Mouse (Mus musculus): ENCODE measurements around the gene Exoc3l4. TPM values are rescaled to one million over a fixed set of nuclear protein-coding genes. Genes with fewer than 3 reads are reported as not detected.
A peak's percentile ranks its signal among the peaks of the same experiment; 100 is the strongest.

The Exoc3l4 gene
- total RNA-seq, 2 experiments from 2014 or later, result 4.5 to 6.3 TPM

GRCm38 (mm10) chr12:111385883-111386641 is 30.8 kb upstream of the Exoc3l4 start:
- DNase-seq (ENCODE audit: low spot score in 2 of 2), result no peak
- Histone ChIP-seq H3K27ac (no peak overlapping the region), H3K4me3 (no peak overlapping the region)
- no peak for TF ChIP-seq CTCF (conservative IDR thresholded peaks at IDR 0.05)

DNA sequence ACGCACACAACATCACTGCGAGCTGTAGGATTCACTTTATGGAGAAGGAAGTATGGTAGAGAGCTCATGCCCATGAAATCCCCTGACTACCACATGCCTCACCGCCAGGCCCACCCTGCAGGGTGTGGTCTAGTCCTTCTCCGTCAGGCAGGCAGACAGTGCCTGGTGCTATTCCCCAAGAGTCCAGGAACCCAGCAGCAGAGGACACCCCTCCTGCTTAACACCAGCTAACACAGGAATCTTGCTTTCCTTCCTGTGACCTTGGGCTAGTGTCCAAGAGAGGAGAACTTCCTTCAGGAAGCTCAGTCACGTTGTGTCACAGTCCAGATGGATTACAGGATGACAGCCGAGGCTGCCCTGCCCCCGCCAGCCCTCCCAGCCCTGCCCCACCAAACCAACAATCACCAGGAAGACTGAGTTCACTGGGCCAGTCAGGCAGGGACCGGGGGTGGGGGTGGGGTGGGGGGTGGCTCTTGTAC is 30.1 kb upstream of the Exoc3l4 start:
- no peak for TF ChIP-seq CTCF (conservative IDR thresholded peaks at IDR 0.05)
- no peak for DNase-seq (ENCODE audit: low spot score in 2 of 2)
- H3K27ac ChIP-seq, result no peak overlapping the region
- H3K4me3 ChIP-seq, result no peak overlapping the region

- no peak for DNase-seq (ENCODE audit: low spot score in 2 of 2)
- no peak for TF ChIP-seq CTCF (conservative IDR thresholded peaks at IDR 0.05)
- Histone ChIP-seq H3K4me3 (no peak overlapping the region), H3K27ac (no peak overlapping the region)
These were observed 29.7 kb upstream of the Exoc3l4 start for GRCm38 (mm10) chr12:111387146-111387545.

DNA sequence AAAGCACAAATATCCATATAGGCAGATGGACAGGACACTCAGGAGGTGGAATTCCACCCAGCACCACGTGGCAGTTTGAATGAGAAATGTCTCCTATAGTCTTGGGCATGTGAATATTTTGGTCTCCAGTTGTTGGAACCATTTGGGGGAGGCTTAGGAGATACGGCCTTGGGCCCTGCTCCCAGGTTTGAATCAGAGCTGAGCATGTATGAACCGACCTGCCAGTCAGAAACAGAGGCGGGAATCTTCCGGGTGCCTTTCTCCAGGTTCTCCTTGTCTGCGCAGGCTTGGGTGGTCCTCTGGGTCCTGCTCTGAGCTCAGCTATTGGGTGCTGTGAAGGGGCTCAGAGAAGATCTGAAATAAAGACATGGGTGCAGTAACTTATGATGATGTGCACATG is 22.8 kb upstream of the Exoc3l4 start:
- no peak for DNase-seq (ENCODE audit: low spot score in 2 of 2)
- TF ChIP-seq CTCF (conservative IDR thresholded peaks at IDR 0.05), result no peak
- H3K4me3 ChIP-seq, result no peak overlapping the region
- no peak overlapping the region for H3K27ac ChIP-seq

GRCm38 (mm10) chr12:111396997-111397396 is 19.8 kb upstream of the Exoc3l4 start:
- no peak for TF ChIP-seq CTCF (conservative IDR thresholded peaks at IDR 0.05)
- Histone ChIP-seq H3K27ac (no peak overlapping the region), H3K4me3 (no peak overlapping the region)
- no peak for DNase-seq (ENCODE audit: low spot score in 2 of 2)

- Histone ChIP-seq H3K4me3 (no peak overlapping the region), H3K27ac (no peak overlapping the region)
- peak; percentile 67 to 78 for DNase-seq (ENCODE audit: low spot score in 2 of 2)
- peak; percentile 88 for TF ChIP-seq CTCF (conservative IDR thresholded peaks at IDR 0.05)
These were observed 15.2 kb upstream of the Exoc3l4 start for GRCm38 (mm10) chr12:111401454-111402184.

DNA sequence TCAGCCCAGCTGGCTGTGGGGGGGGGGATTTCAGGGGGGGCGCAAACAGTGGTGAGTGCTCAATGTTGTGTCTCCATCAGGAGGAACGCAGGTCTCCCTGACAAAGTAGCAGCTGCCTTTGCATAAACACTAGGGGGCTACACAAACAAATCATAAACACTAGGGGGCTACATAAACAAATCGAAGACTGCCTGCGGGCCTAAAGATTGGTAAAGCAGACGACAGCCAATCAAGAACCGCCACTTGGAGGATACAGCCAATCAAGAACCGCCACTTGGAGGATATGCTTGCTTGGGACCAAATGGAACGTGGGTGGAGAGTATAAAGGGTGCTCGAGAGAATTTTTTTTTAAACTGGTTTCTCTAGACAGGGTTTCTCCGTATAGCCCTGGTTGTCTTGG is 11.9 kb upstream of the Exoc3l4 start:
- no peak for DNase-seq (ENCODE audit: low spot score in 2 of 2)
- H3K27ac ChIP-seq, result no peak overlapping the region
- H3K4me3 ChIP-seq, result no peak overlapping the region
- TF ChIP-seq CTCF (conservative IDR thresholded peaks at IDR 0.05), result no peak

DNA sequence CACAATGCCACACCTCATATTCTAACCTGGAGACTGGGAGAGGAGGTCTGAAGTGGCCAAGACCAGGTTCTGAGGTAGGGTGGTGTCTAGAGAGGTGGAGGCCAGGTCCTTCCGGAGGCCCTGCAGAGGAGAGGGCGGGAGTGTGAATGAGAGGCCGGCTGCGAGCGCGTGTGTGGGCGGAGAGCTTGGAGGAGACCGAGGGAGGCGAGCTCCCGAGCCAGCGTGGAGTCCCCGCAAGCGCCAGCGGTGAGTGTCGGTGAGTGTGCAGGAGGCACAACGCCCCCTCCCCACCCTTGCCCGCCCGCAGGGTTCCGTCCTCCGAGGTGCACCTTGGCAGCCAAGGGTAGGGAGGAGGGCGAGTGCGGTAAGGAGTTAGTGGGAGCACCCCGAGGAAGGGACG is 10.2 kb upstream of the Exoc3l4 start, which contains the start of gene Lbhd2:
Lbhd2 (plus strand) TSS at position 188 of the 400 bp plus-strand sequence.
- no peak for DNase-seq (ENCODE audit: low spot score in 2 of 2)
- TF ChIP-seq CTCF (conservative IDR thresholded peaks at IDR 0.05), result no peak
- 0 out of 2 replicates have a peak within 1 kb of the TSS, but pooled peaks have one; percentile 23 for H3K4me3 ChIP-seq

GRCm38 (mm10) chr12:111409583-111409982 is 7.2 kb upstream of the Exoc3l4 start:
- TF ChIP-seq CTCF (conservative IDR thresholded peaks at IDR 0.05), result no peak
- Histone ChIP-seq H3K27ac (no peak overlapping the region), H3K4me3 (no peak overlapping the region)
- no peak for DNase-seq (ENCODE audit: low spot score in 2 of 2)

More for the DNA sequence above, 10.2 kb upstream of the Exoc3l4 start, which contains the start of gene Lbhd2:
- no peak within 1 kb of the TSS for H3K27ac ChIP-seq

GRCm38 (mm10) chr12:111411631-111412355 is 5.0 kb upstream of the Exoc3l4 start:
- TF ChIP-seq CTCF (conservative IDR thresholded peaks at IDR 0.05), result no peak
- H3K4me3 ChIP-seq, result no peak overlapping the region
- H3K27ac ChIP-seq, result no peak overlapping the region
- DNase-seq (ENCODE audit: low spot score in 2 of 2), result no peak

DNA sequence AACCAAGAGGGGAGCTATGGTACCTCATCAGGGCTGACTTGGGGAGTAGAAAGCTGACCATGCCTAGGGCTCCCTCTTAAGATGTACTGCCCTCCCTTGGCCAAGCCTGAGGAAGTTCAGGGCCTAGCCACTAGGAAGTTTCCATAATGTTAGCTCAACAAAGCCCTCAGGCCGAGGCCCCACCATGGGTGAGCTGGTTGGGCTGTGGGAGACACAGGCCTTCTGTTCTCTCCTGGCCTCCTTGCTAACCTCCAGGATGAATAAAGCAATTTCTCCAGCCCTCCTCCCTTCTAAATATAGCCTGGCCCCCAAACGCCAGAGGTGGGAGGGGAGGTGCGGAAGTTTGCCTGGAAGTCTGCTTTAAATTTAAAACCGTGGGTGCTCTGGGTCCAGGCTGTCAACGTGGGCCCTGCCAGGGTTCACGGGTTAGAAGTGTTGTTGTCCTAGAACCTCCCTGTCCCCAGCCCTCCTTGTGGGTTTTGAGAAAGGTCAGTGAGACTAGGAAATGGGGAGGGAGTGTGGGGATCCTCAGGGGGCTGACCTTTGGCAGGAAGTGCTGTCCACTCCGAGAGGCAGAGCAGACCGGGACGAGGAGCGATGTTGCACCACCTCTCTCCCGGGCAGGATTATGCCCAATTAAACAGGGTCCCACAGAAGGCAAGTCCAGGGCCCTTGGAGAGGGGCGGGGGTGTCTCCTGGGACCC is 4.1 kb upstream of the Exoc3l4 start:
- TF ChIP-seq CTCF (conservative IDR thresholded peaks at IDR 0.05), result 0 out of 2 replicates have a peak, but pooled peaks have one; percentile 3
- no peak overlapping the region for H3K27ac ChIP-seq
- H3K4me3 ChIP-seq, result peak overlapping the region; percentile 39; the same call in 1 of the 2 replicates
- DNase-seq (ENCODE audit: low spot score in 2 of 2), result no peak

DNA sequence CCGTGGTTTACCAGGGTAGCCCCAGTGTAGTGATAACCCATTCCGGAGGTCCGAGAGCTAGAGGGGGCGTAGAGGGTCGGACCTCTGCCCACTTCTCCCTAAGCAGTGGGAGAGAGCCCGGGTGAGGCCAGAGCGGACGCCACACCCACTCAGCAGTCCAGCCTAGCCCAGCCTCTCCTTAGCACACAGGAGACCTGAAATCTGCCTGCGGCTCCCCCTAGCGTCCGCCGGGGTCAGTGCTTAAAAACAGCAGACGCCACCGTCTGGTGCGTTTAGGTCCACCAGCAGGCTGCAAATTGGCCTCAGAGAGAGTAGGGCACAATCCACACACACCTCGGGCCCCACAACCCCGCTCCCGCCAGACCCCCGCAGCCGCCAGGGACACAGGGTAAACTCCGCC is 3.5 kb upstream of the Exoc3l4 start:
- H3K4me3 ChIP-seq, result peak overlapping the region; percentile 39; the same call in 1 of the 2 replicates
- TF ChIP-seq CTCF (conservative IDR thresholded peaks at IDR 0.05), result peak; percentile 96
- peak; percentile 88 for DNase-seq (ENCODE audit: low spot score in 2 of 2)
- H3K27ac ChIP-seq, result no peak overlapping the region
